Mouse (Mus musculus): Measurements from ENCODE around the gene Gm38655. TPM values are rescaled to one million over a fixed set of nuclear protein-coding genes. Genes with fewer than 3 reads are reported as not detected.

Gene Gm38655
- polyA plus RNA-seq, 1 experiment: 0.46 TPM

DNA sequence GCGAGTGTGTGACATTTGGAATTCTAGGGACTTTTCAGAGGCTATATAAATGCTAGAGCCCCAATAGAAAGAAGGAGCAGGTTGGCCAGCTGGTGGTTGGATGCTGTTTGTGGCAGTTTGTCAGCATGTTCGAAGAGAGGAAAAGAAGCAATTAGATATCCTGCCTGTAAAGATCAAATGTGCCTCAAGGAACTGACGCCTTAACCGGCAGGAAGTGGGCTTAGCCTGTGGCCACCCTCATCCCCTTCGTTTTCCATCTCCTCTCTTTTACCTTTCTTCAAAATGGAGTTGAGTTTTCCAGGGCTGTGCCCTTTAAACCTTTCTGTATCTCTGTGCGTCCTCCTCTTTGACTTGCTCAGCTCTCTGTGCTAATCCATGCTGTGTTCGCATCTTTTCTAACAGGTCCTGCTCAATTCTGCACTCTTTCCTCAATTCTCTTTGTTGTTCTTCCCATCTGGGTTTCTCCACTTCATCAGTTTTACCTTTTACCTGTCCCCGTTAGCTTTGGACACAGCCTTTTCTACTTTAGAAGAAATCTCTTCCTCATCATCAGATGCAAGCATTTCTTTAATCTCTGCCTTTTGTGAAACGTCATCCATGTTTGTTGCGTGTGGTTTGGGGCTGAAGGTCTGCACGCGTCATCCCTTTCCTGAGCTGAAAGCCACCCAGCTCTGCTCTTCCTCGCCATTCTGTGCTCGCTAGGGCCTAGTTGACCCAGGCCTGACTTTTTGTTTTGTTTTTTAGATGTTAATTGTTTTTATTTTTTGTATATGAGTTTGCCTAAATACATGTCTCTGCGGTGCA lies 44.4 kb upstream of the Gm38655 start:
- H3K27ac ChIP-seq (ENCODE audit: insufficient read depth, low read depth, low read length): no peak overlapping the region
- H3K4me1 ChIP-seq (ENCODE audit: control insufficient read depth, insufficient read depth, insufficient read length, low read length): no peaks in the 10 kb centered on the region; the same call in 1 of the 2 replicates
- H3K4me3 ChIP-seq (ENCODE audit: low read depth, low read length): no peak overlapping the region
- WGBS: 89% methylated on average over 15 of the region's 15 CpGs
- peaks cover 10% of the 10 kb centered on the region for H3K36me3 ChIP-seq (ENCODE audit: control insufficient read depth, insufficient read depth, low read length)
- TF ChIP-seq CTCF (IDR thresholded peaks at IDR 0.05; ENCODE audit: extremely low read depth, insufficient read length, insufficient replicate concordance, low read depth, low read length) (no peak), POLR2A (IDR thresholded peaks at IDR 0.05; ENCODE audit: low read depth, low read length) (no peak)
- H3K27me3 ChIP-seq (ENCODE audit: control insufficient read depth, insufficient read depth, low read length): no peaks in the 10 kb centered on the region

DNA sequence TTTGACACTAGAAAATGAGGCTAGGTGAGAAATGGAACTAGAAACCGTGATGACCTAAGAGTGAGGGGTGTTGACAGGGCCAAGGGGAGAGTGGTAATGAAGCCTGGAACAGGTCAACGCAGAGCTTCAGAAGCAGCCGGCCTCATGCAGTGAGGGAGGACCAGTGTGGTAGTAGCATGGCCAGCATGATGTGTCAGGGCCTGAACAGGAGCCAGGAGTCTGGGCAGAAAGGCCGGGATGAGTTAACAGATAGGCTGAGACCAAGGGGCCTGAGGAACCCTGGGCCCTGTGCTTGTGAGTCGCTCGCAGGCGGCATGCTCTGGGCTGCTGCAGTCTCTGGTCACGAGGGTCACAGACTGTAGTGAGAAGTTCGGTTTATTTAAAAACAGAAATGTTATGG lies 43.7 kb upstream of the Gm38655 start:
- H3K4me1 ChIP-seq (ENCODE audit: control insufficient read depth, insufficient read depth, insufficient read length, low read length): no peaks in the 10 kb centered on the region; the same call in 1 of the 2 replicates
- no peak overlapping the region for H3K27ac ChIP-seq (ENCODE audit: insufficient read depth, low read depth, low read length)
- 90% methylated on average over 9 of the region's 9 CpGs for WGBS
- no peaks in the 10 kb centered on the region for H3K27me3 ChIP-seq (ENCODE audit: control insufficient read depth, insufficient read depth, low read length)
- no peak overlapping the region for H3K4me3 ChIP-seq (ENCODE audit: low read depth, low read length)
- H3K36me3 ChIP-seq (ENCODE audit: control insufficient read depth, insufficient read depth, low read length): peaks cover 14% of the 10 kb centered on the region
- TF ChIP-seq CTCF (IDR thresholded peaks at IDR 0.05; ENCODE audit: extremely low read depth, insufficient read length, insufficient replicate concordance, low read depth, low read length) (no peak), POLR2A (IDR thresholded peaks at IDR 0.05; ENCODE audit: low read depth, low read length) (no peak)

DNA sequence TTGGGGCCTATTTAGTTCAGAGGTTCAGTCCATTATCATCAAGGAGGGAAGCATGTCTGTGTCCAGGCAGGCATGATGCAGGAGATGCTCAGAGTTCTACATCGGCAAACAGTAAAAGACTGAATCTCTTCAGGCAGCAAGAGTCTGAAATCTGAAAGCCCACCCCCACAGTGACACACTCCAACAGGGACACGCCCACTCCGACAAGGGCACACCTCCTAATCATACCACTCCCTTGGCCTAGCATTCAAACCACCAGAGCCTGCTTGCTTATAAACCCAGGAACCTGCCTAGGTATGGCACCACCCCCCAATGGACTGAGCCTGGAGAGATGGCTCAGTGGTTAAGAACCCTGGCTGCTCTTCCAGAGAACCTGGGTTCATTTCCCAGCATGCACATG lies 40.2 kb upstream of the Gm38655 start:
- Histone ChIP-seq H3K4me3 (ENCODE audit: low read depth, low read length) (no peak overlapping the region), H3K27me3 (ENCODE audit: control insufficient read depth, insufficient read depth, low read length) (no peaks in the 10 kb centered on the region), H3K36me3 (ENCODE audit: control insufficient read depth, insufficient read depth, low read length) (peaks cover 20% of the 10 kb centered on the region), H3K27ac (ENCODE audit: insufficient read depth, low read depth, low read length) (no peak overlapping the region), H3K4me1 (ENCODE audit: control insufficient read depth, insufficient read depth, insufficient read length, low read length) (no peaks in the 10 kb centered on the region)
- WGBS: 90% methylated on average over 3 of the region's 3 CpGs
- TF ChIP-seq CTCF (IDR thresholded peaks at IDR 0.05; ENCODE audit: extremely low read depth, insufficient read length, insufficient replicate concordance, low read depth, low read length) (no peak), POLR2A (IDR thresholded peaks at IDR 0.05; ENCODE audit: low read depth, low read length) (no peak)

DNA sequence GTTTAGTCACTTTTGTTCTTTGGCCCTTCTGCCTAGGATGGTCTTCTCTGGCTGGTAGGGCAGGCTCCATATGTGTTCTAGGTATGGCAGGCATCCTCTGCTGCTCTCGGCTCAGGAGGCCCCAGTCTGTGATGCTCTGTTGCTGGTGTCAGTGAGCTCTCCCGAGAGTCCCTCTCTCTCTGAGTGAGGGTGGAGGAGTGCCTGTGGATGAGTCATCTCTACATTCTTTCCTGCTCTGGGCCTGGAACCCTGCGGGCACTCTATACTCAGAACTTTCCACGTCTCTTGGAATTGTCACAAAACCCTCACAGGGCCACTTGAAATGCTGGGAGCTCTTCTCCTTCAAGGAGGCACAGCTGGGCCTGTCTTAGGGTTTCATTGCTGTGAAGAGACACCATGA lies 36.4 kb upstream of the Gm38655 start:
- 75% methylated on average over 4 of the region's 4 CpGs for WGBS
- Histone ChIP-seq H3K27me3 (ENCODE audit: control insufficient read depth, insufficient read depth, low read length) (no peaks in the 10 kb centered on the region), H3K27ac (ENCODE audit: insufficient read depth, low read depth, low read length) (no peak overlapping the region), H3K36me3 (ENCODE audit: control insufficient read depth, insufficient read depth, low read length) (peaks cover 38% of the 10 kb centered on the region), H3K4me1 (ENCODE audit: control insufficient read depth, insufficient read depth, insufficient read length, low read length) (no peaks in the 10 kb centered on the region), H3K4me3 (ENCODE audit: low read depth, low read length) (no peak overlapping the region)
- no peak for TF ChIP-seq CTCF (IDR thresholded peaks at IDR 0.05; ENCODE audit: extremely low read depth, insufficient read length, insufficient replicate concordance, low read depth, low read length)
- TF ChIP-seq POLR2A (IDR thresholded peaks at IDR 0.05; ENCODE audit: low read depth, low read length): no peak

DNA sequence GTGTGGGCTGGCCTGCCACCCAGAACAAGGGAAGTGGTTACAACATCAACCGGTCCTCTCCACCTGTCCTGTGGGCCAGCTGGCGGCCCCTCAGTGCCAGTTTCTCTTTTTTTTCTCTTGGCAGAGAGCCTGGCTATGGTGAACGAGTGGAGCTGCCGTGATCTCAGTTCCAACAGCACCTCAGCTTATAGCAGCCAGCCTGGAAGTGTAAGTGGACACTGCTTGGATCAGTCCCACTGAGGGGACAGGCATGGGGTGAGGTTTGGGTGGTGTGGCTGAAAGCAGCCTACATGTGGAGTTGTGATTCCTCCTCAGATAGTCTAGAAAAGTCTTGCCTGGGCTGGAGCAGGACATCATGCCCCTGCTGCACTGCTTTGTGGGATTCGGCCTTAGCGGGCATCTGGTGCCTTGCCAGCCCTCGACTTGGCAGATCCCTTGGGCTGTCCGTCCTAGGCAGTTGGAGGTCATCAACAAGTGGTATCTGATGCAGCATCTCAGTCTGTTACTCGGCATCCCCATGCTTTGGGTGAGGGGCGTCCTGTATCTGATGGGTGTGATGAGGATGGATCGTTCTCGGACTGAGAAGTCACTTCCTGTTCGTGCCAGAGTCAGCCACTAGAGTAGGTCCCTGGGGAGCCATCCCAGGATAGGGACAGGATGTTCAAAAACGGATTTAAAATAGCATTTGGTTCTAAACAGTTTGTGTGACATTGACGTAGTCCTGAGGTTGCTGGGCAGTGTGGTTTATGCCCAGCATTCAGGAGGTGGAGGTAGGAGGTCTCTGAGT lies 35.6 kb upstream of the Gm38655 start:
- Histone ChIP-seq H3K27ac (ENCODE audit: insufficient read depth, low read depth, low read length) (no peak overlapping the region), H3K27me3 (ENCODE audit: control insufficient read depth, insufficient read depth, low read length) (no peaks in the 10 kb centered on the region), H3K36me3 (ENCODE audit: control insufficient read depth, insufficient read depth, low read length) (peaks cover 41% of the 10 kb centered on the region), H3K4me1 (ENCODE audit: control insufficient read depth, insufficient read depth, insufficient read length, low read length) (no peaks in the 10 kb centered on the region), H3K4me3 (ENCODE audit: low read depth, low read length) (no peak overlapping the region)
- TF ChIP-seq CTCF (IDR thresholded peaks at IDR 0.05; ENCODE audit: extremely low read depth, insufficient read length, insufficient replicate concordance, low read depth, low read length) (no peak), POLR2A (IDR thresholded peaks at IDR 0.05; ENCODE audit: low read depth, low read length) (no peak)
- WGBS: 78% methylated on average over 15 of the region's 15 CpGs

DNA sequence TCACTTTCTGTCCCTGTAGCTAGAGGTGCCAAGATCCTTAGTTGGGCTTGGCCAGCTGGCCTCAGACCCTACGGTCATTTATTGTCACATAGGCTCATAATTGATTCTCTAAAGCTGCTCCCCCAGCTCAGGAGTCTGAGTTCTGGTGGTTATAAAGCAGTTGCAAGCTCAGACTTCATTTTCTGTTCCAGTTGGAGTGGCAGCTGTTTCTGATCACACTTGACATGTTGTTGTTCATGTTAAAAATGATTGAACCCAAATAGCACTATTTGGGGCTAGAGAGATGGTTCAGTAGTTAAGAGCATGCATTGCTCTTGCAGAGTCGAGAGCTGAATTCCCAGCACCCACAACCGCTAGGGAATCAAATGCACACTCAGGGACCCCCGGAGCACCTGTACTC lies 34.7 kb upstream of the Gm38655 start:
- peaks cover 45% of the 10 kb centered on the region for H3K36me3 ChIP-seq (ENCODE audit: control insufficient read depth, insufficient read depth, low read length)
- H3K27me3 ChIP-seq (ENCODE audit: control insufficient read depth, insufficient read depth, low read length): no peaks in the 10 kb centered on the region
- H3K27ac ChIP-seq (ENCODE audit: insufficient read depth, low read depth, low read length): no peak overlapping the region
- WGBS: 89% methylated on average over 4 of the region's 4 CpGs
- TF ChIP-seq CTCF (IDR thresholded peaks at IDR 0.05; ENCODE audit: extremely low read depth, insufficient read length, insufficient replicate concordance, low read depth, low read length) (no peak), POLR2A (IDR thresholded peaks at IDR 0.05; ENCODE audit: low read depth, low read length) (no peak)
- no peak overlapping the region for H3K4me3 ChIP-seq (ENCODE audit: low read depth, low read length)
- no peaks in the 10 kb centered on the region for H3K4me1 ChIP-seq (ENCODE audit: control insufficient read depth, insufficient read depth, insufficient read length, low read length)

DNA sequence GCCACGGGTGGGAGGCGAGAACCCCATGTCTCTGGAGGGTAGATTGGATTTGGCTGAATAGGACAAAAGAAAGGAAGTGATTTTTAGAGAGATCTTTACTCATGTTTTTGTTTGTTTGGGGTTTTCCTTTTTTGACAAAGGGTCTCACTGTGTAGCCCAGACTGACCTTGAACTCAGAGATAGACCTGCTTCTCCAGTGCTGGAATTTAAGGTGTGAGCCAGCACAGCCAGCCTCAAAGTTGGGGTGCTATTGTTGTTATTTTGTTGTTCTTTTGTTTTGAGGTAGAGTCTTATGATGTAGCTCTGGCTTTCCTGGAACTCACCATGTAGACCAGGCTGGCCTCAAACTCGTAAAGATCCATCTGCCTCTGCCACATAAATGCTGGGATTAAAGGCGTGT lies 27.1 kb upstream of the Gm38655 start:
- Histone ChIP-seq H3K27me3 (ENCODE audit: control insufficient read depth, insufficient read depth, low read length) (no peaks in the 10 kb centered on the region), H3K4me1 (ENCODE audit: control insufficient read depth, insufficient read depth, insufficient read length, low read length) (no peaks in the 10 kb centered on the region), H3K4me3 (ENCODE audit: low read depth, low read length) (no peak overlapping the region), H3K27ac (ENCODE audit: insufficient read depth, low read depth, low read length) (no peak overlapping the region), H3K36me3 (ENCODE audit: control insufficient read depth, insufficient read depth, low read length) (peaks cover 47% of the 10 kb centered on the region)
- no peak for TF ChIP-seq CTCF (IDR thresholded peaks at IDR 0.05; ENCODE audit: extremely low read depth, insufficient read length, insufficient replicate concordance, low read depth, low read length)
- no peak for TF ChIP-seq POLR2A (IDR thresholded peaks at IDR 0.05; ENCODE audit: low read depth, low read length)
- 84% methylated on average over 4 of the region's 4 CpGs for WGBS
